Mouse (Mus musculus): Measurements from ENCODE around the gene Trappc10.

DNA sequence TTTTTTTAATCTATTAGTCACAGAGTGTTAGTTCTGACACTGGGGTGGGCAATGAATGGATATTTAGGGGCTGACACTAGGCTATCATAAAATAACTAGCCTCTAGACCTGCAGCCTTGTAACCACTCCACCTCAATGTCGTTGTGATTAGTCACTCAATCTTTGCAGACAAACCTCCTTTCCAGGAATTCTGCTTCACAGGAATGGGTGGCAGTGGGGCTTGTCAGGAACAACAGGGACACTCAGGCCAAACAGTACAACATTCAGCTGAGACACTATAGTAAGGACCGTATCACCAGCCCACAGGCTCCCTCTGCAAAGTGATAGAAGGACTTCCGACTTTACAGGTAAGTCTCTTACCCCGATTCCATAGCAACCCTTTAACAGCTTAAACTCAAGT lies 2.3 kb upstream of the Trappc10 start:
- TF ChIP-seq USF1 (IDR thresholded peaks at IDR 0.05; ENCODE audit: low read depth) (no peak), CTCF (IDR thresholded peaks at IDR 0.05; ENCODE audit: control insufficient read depth, insufficient read depth, insufficient read length) (no peak), MAX (IDR thresholded peaks at IDR 0.05) (no peak), MYOD1 (IDR thresholded peaks at IDR 0.05; ENCODE audit: control insufficient read depth, insufficient read length, low read depth) (no peak), FOSL1 (IDR thresholded peaks at IDR 0.05; ENCODE audit: insufficient read depth, low read length, poor library complexity, severe bottlenecking) (no peak), CEBPB (IDR thresholded peaks at IDR 0.05; ENCODE audit: low read depth) (no peak)
